Mouse (Mus musculus): ENCODE measurements around the gene Gpn2.

GRCm38 (mm10) chr4:133567251-133567650 is 16.9 kb upstream of the Gpn2 start:
- TF ChIP-seq CTCF (IDR thresholded peaks at IDR 0.05; ENCODE audit: low read depth, low read length) (no peak), POLR2A (IDR thresholded peaks at IDR 0.05; ENCODE audit: borderline replicate concordance, low read depth, low read length) (no peak)

All from bone marrow macrophage, adult 2 months (primary cell).